Mouse (Mus musculus): ENCODE measurements around the gene Rpl32. TPM values are rescaled to one million over a fixed set of nuclear protein-coding genes. Genes with fewer than 3 reads are reported as not detected.

The Rpl32 gene
- total and polyA plus RNA-seq, 3 experiments, result 4,514 to 5,400 TPM; not detected in 1

DNA sequence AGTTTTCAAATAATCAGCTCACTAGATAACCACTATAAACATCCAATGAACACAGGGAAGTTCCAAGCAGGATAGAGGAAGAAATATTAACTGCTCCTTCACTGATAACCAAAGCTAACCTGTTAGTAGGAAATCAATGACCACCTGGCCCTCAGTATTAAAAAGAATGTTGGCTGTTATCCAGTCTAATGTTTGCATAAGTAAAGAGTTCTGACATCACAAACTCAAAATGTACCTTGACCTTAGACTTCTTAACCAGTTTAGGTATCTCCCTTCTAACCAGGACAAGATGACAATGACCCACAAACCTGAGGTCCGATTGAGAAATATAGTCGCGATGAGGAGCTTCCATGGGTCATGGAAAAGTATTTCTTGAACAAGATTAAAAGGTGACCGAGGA, 36.5 kb upstream of the Rpl32 start:
- H3K4me3 ChIP-seq (ENCODE audit: control insufficient read depth in 1 of 2, insufficient read depth in 1 of 2, low read depth in 2 of 2, low read length in 2 of 2), result no peak overlapping the region
- H3K36me3 ChIP-seq (ENCODE audit: control insufficient read depth in 1 of 2, insufficient read depth in 2 of 2, low read length in 2 of 2), result peaks cover 3 to 18% of the 10 kb centered on the region in 2 experiments; a peak in 2 of 4 replicates
- H3K4me1 ChIP-seq (ENCODE audit: control insufficient read depth in 1 of 2, insufficient read depth in 2 of 2, low read length in 2 of 2), result peaks cover 3 to 6% of the 10 kb centered on the region in 2 experiments; a peak in 3 of 4 replicates
- DNase-seq (ENCODE audit: low read depth, low spot score), result no peak
- TF ChIP-seq BHLHE40 (IDR thresholded peaks at IDR 0.05; ENCODE audit: borderline replicate concordance, low read depth, low read length) (no peak), TAL1 (IDR thresholded peaks at IDR 0.05; ENCODE audit: low read length) (no peak), UBTF (IDR thresholded peaks at IDR 0.05; ENCODE audit: borderline replicate concordance, insufficient read depth, low read depth, low read length) (no peak), MAX (IDR thresholded peaks at IDR 0.05; ENCODE audit: low read length) (no peak), ZMIZ1 (IDR thresholded peaks at IDR 0.05; ENCODE audit: low read depth, low read length) (no peak), MXI1 (IDR thresholded peaks at IDR 0.05; ENCODE audit: low read depth, low read length) (no peak), GATA1 (IDR thresholded peaks at IDR 0.05; ENCODE audit: low read depth, low read length) (no peak), KAT2A (conservative IDR thresholded peaks at IDR 0.05; ENCODE audit: low read depth, low read length) (no peak), USF2 (IDR thresholded peaks at IDR 0.05; ENCODE audit: borderline replicate concordance in 1 of 2, insufficient read depth in 1 of 2, low read depth in 1 of 2, low read length in 2 of 2) (no peak)
- H3K9me3 ChIP-seq (replicated peaks; ENCODE audit: insufficient read depth, low read length), result no peaks in the 10 kb centered on the region
- H3K27me3 ChIP-seq (ENCODE audit: control insufficient read depth in 1 of 2, insufficient read depth in 2 of 2, low read length in 2 of 2), result no peaks in the 10 kb centered on the region
- H3K79me2 ChIP-seq (ENCODE audit: control insufficient read depth, insufficient read depth, low read length, poor library complexity), result no peaks in the 10 kb centered on the region
- H3K27ac ChIP-seq (ENCODE audit: control insufficient read depth, low read depth, low read length), result no peak overlapping the region
- H3K9ac ChIP-seq (ENCODE audit: control insufficient read depth, low read depth, low read length, poor library complexity, severe bottlenecking), result no peak overlapping the region

DNA sequence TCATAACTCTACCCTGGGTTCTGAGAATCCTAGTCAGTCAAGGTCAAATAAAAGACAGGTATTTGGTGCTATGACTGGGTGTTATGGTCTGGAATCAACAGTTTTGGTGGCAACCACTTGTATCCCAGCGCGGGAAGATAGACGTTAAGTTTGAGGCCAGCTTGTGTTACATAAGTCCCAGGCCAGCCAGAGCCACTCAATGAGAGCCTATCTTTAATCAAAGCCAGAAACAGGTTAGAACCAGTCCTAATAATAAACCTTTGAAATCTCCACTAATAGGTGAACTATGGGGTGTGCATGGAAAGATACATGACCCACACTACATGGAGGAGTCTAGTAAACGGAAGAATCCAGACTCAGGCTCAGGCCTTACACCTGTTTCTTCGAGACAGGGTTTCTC, 30.2 kb upstream of the Rpl32 start:
- DNase-seq (ENCODE audit: low read depth, low spot score), result no peak
- Histone ChIP-seq H3K9me3 (replicated peaks; ENCODE audit: insufficient read depth, low read length) (no peaks in the 10 kb centered on the region), H3K9ac (ENCODE audit: control insufficient read depth, low read depth, low read length, poor library complexity, severe bottlenecking) (no peak overlapping the region), H3K79me2 (ENCODE audit: control insufficient read depth, insufficient read depth, low read length, poor library complexity) (no peaks in the 10 kb centered on the region), H3K27me3 (ENCODE audit: control insufficient read depth in 1 of 2, insufficient read depth in 2 of 2, low read length in 2 of 2) (no peaks in the 10 kb centered on the region), H3K4me1 (ENCODE audit: control insufficient read depth in 1 of 2, insufficient read depth in 2 of 2, low read length in 2 of 2) (no peaks in the 10 kb centered on the region), H3K27ac (ENCODE audit: control insufficient read depth, low read depth, low read length) (no peak overlapping the region), H3K4me3 (ENCODE audit: control insufficient read depth in 1 of 2, insufficient read depth in 1 of 2, low read depth in 2 of 2, low read length in 2 of 2) (no peak overlapping the region), H3K36me3 (ENCODE audit: control insufficient read depth in 1 of 2, insufficient read depth in 2 of 2, low read length in 2 of 2) (0 out of 4 replicates have a peak, but pooled peaks cover 0 to 1% of the 10 kb centered on the region in 2 experiments)
- no peak for TF ChIP-seq CHD2 (IDR thresholded peaks at IDR 0.05; ENCODE audit: low read length)
- no peak for TF ChIP-seq EP300 (IDR thresholded peaks at IDR 0.05; ENCODE audit: low read depth in 1 of 2, low read length in 2 of 2)
- no peak for TF ChIP-seq MAZ (IDR thresholded peaks at IDR 0.05; ENCODE audit: low read depth, low read length)
- TF ChIP-seq GATA1 (IDR thresholded peaks at IDR 0.05; ENCODE audit: low read depth, low read length), result no peak
- no peak for TF ChIP-seq POLR2A (IDR thresholded peaks at IDR 0.05; ENCODE audit: control insufficient read depth in 1 of 2, insufficient read depth in 1 of 2, low read depth in 1 of 2, low read length in 2 of 2, poor library complexity in 1 of 2)
- TF ChIP-seq POLR2AphosphoS2 (IDR thresholded peaks at IDR 0.05; ENCODE audit: low read length), result no peak
- TF ChIP-seq RAD21 (IDR thresholded peaks at IDR 0.05; ENCODE audit: low read depth, low read length), result no peak
- no peak for TF ChIP-seq ZMIZ1 (IDR thresholded peaks at IDR 0.05; ENCODE audit: low read depth, low read length)
- TF ChIP-seq HCFC1 (IDR thresholded peaks at IDR 0.05; ENCODE audit: low read depth, low read length), result no peak
- TF ChIP-seq ELF1 (IDR thresholded peaks at IDR 0.05; ENCODE audit: low read depth, low read length), result no peak
- TF ChIP-seq E2F4 (IDR thresholded peaks at IDR 0.05; ENCODE audit: borderline replicate concordance, low read depth, low read length), result no peak
- TF ChIP-seq MXI1 (IDR thresholded peaks at IDR 0.05; ENCODE audit: low read depth, low read length), result no peak
- TF ChIP-seq MEF2A (IDR thresholded peaks at IDR 0.05; ENCODE audit: extremely low read depth, insufficient replicate concordance, low read depth, low read length, poor library complexity, severe bottlenecking), result no peak
- no peak for TF ChIP-seq MYC (IDR thresholded peaks at IDR 0.05; ENCODE audit: low read depth, low read length)
- no peak for TF ChIP-seq UBTF (IDR thresholded peaks at IDR 0.05; ENCODE audit: borderline replicate concordance, insufficient read depth, low read depth, low read length)
- no peak for TF ChIP-seq MYB (IDR thresholded peaks at IDR 0.05; ENCODE audit: low read depth, low read length)
- no peak for TF ChIP-seq ETS1 (IDR thresholded peaks at IDR 0.05; ENCODE audit: low read depth, low read length)

Data from MEL (cell line).